15 mouse cellular contexts compared by ENCODE assay signal in the genomic region with DNA sequence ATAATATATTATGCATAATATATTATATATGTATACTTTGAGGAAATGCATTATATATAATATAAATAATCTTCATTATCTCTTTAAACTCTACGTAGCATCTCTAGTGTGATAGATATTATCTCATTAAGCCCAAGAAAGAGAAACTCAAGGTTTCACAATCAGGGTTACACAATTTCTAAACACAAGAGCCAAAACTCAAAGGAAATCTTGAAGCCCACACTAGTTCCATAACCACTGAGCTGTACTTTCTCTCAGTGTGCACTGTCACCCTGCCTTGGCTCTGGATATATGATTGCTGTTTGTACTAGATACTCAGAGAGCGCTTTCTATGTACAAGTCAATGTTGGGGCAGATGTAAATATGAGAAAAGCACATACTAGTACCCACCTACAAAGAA.
"Had no signal": no experiment of that assay in that cellular context is flagged by ENCODE, and none has a peak within 500 bp of the region (broad histone marks: within the 10 kb centered on the region; RNA-seq: fewer than 3 reads in every experiment).

No protein-coding gene starts in this region.

- H3K4me3 ChIP-seq: liver, embryonic 12.5 days; lung, embryonic 15.5 days; megakaryocyte, embryonic 14.5 days; midbrain, embryonic 12.5 days; neural tube, embryonic 12.5 days; stomach, embryonic 15.5 days had no signal

- H3K36me3 ChIP-seq: liver, embryonic 12.5 days; lung, embryonic 15.5 days; midbrain, embryonic 12.5 days; neural tube, embryonic 12.5 days; stomach, embryonic 15.5 days had no signal

- H3K9ac ChIP-seq: liver, embryonic 12.5 days; liver, embryonic 14.5 days; lung, embryonic 15.5 days; midbrain, embryonic 12.5 days; neural tube, embryonic 12.5 days; stomach, embryonic 15.5 days had no signal

- H3K4me1 ChIP-seq: liver, embryonic 12.5 days; megakaryocyte, embryonic 14.5 days; stomach, embryonic 15.5 days had no signal

- H3K27me3 ChIP-seq: liver, embryonic 12.5 days; lung, embryonic 15.5 days; megakaryocyte, embryonic 14.5 days; midbrain, embryonic 12.5 days; neural tube, embryonic 12.5 days; stomach, embryonic 15.5 days had no signal

- H3K27ac ChIP-seq: liver, embryonic 12.5 days; liver, embryonic 14.5 days; lung, embryonic 15.5 days; midbrain, embryonic 12.5 days; neural tube, embryonic 12.5 days; stomach, embryonic 15.5 days; stomach, postnatal 0 days had no signal

- DNase-seq: lung, adult 18-20 months; lung, postnatal 10 days; midbrain, embryonic 14.5 days; right cerebral cortex, postnatal 14 days; thymus, adult 2 months; thymus, postnatal 25 days; thymus, postnatal 4 days had no signal

- ATAC-seq: liver, embryonic 12.5 days had no signal

- H3K4me2 ChIP-seq: liver, embryonic 12.5 days; lung, embryonic 15.5 days; midbrain, embryonic 12.5 days; neural tube, embryonic 12.5 days; stomach, embryonic 15.5 days had no signal

- H3K9me3 ChIP-seq: liver, embryonic 12.5 days; lung, embryonic 15.5 days; midbrain, embryonic 12.5 days; neural tube, embryonic 12.5 days; stomach, embryonic 15.5 days had no signal
